Mouse (Mus musculus): Measurements from ENCODE around the gene Abhd11.
"Not testable (repeated sequence)": the region's sequence is repeated elsewhere in the genome, so short reads cannot be mapped to it uniquely, and the experiment has no call there.

Abhd11 gene

GRCm38 (mm10) chr5:135008671-135009589 lies at the start of gene Abhd11:
Gene Abhd11, plus strand, starts transcription at chr5:135009152.
- peak; percentile 100 for DNase-seq

- no peak for DNase-seq
Measured at GRCm38 (mm10) chr5:134960430-134960829, 48.5 kb upstream of the Abhd11 start.

GRCm38 (mm10) chr5:134961519-134961918 lies 47.4 kb upstream of the Abhd11 start:
- no peak for DNase-seq

GRCm38 (mm10) chr5:134963546-134963945 lies 45.4 kb upstream of the Abhd11 start:
- DNase-seq: no peak

GRCm38 (mm10) chr5:134964655-134965054 lies 44.3 kb upstream of the Abhd11 start:
- not testable (repeated sequence) for DNase-seq

GRCm38 (mm10) chr5:134965473-134965851 lies 43.5 kb upstream of the Abhd11 start:
- DNase-seq: peak; percentile 62

- DNase-seq: peak; percentile 59
Measured at GRCm38 (mm10) chr5:134965852-134966821, 42.8 kb upstream of the Abhd11 start.

GRCm38 (mm10) chr5:134967164-134967944 lies 41.6 kb upstream of the Abhd11 start:
- no peak for DNase-seq

GRCm38 (mm10) chr5:134970671-134971070 lies 38.3 kb upstream of the Abhd11 start:
- no peak for DNase-seq

GRCm38 (mm10) chr5:134973081-134973480 lies 35.9 kb upstream of the Abhd11 start:
- no peak for DNase-seq

- DNase-seq: no peak
Measured at GRCm38 (mm10) chr5:134973526-134973925, 35.4 kb upstream of the Abhd11 start.

- no peak for DNase-seq
Measured at GRCm38 (mm10) chr5:134974294-134974693, 34.7 kb upstream of the Abhd11 start.

GRCm38 (mm10) chr5:134974921-134975320 lies 34.0 kb upstream of the Abhd11 start:
- DNase-seq: no peak

- DNase-seq: no peak
Measured at GRCm38 (mm10) chr5:134976164-134976563, 32.8 kb upstream of the Abhd11 start.

- DNase-seq: no peak
Measured at GRCm38 (mm10) chr5:134976577-134977250, 32.2 kb upstream of the Abhd11 start.

- no peak for DNase-seq
Measured at GRCm38 (mm10) chr5:134977837-134978236, 31.1 kb upstream of the Abhd11 start.

GRCm38 (mm10) chr5:134981149-134981548 lies 27.8 kb upstream of the Abhd11 start:
- no peak for DNase-seq

- DNase-seq: no peak
Measured at GRCm38 (mm10) chr5:134983111-134983510, 25.8 kb upstream of the Abhd11 start.

- no peak for DNase-seq
Measured at GRCm38 (mm10) chr5:134983771-134984170, 25.2 kb upstream of the Abhd11 start.

- peak; percentile 88 for DNase-seq
Measured at GRCm38 (mm10) chr5:134985633-134986297, 23.2 kb upstream of the Abhd11 start, which contains the start of gene Cldn3. Gene Cldn3, plus strand, starts transcription at chr5:134986214.
